Mouse (Mus musculus) neural tube, embryonic 13.5 days (tissue): ENCODE data around the gene Ntn4. TPM values are rescaled to one million over a fixed set of nuclear protein-coding genes. Genes with fewer than 3 reads are reported as not detected.

ENCODE experiments used
- ATAC-seq: fragments of 200-750 bp; cut with Nextera tagmentation; 2 replicates; pipeline ENCODE4 v1.8.0; 2017; ENCODE audit warnings: low read depth, mild to moderate bottlenecking, moderate TSS enrichment, moderate library complexity
- H3K27ac ChIP-seq: fragments of 300-500 bp; sonication (generic); replicated peaks from 2 replicates; pipeline ENCODE4 v1.5.1; 2015; ENCODE audit warnings: moderate library complexity, mild to moderate bottlenecking, inconsistent platforms
- H3K27me3 ChIP-seq: fragments of 300-500 bp; sonication (generic); 2 replicates; pipeline ENCODE4 v1.6.1; 2015; ENCODE audit warnings: mild to moderate bottlenecking, inconsistent platforms
- H3K36me3 ChIP-seq: fragments of 300-500 bp; sonication (generic); 2 replicates; pipeline ENCODE4 v1.6.1; 2015; ENCODE audit warnings: mild to moderate bottlenecking, inconsistent platforms
- H3K4me1 ChIP-seq: fragments of 300-500 bp; sonication (generic); replicated peaks from 2 replicates; pipeline ENCODE4 v1.6.1; 2015; ENCODE audit warnings: inconsistent platforms
- H3K4me2 ChIP-seq: fragments of 300-500 bp; sonication (generic); 2 replicates; pipeline ENCODE4 v1.6.1; 2015; ENCODE audit warnings: inconsistent platforms, mild to moderate bottlenecking, moderate library complexity
- H3K4me3 ChIP-seq: fragments of 300-500 bp; sonication (generic); 2 replicates; pipeline ENCODE4 v1.5.1; 2015; ENCODE audit warnings: mild to moderate bottlenecking, inconsistent platforms
- H3K9ac ChIP-seq: fragments of 300-500 bp; sonication (generic); 2 replicates; pipeline ENCODE4 v1.6.1; 2015; ENCODE audit warnings: moderate library complexity, mild to moderate bottlenecking, inconsistent platforms
- H3K9me3 ChIP-seq: fragments of 300-500 bp; sonication (generic); 2 replicates; pipeline ENCODE4 v1.6.1; 2016; ENCODE audit warnings: inconsistent platforms
- WGBS: fragments of 180-500 bp; shearing (Covaris S2); methylation state at CpG from one replicate; pipeline ENCODE4 v1.1.7; 2015; 5-methylcytosine and 5-hydroxymethylcytosine counted together
- polyA plus RNA-seq: library from polyadenylated mRNA; unstranded; fragments of >200 nt; fragmentation: Nextera tagmentation; extraction: Ambion mirVana; gene quantifications from 2 replicates; pipeline ENCODE4 v1.2.1, GENCODE M21; 2015

Gene Ntn4
- polyA plus RNA-seq, 1 experiment from 2014 or later: 0.93 TPM

- no peak overlapping the region for H3K4me2 ChIP-seq
- WGBS: 74% methylated on average over 5 of the region's 5 CpGs
- H3K27me3 ChIP-seq: no peaks in the 10 kb centered on the region
- no peak overlapping the region for H3K4me3 ChIP-seq
- H3K9ac ChIP-seq: no peak overlapping the region
- H3K36me3 ChIP-seq: no peaks in the 10 kb centered on the region
- H3K9me3 ChIP-seq: no peaks in the 10 kb centered on the region
- peaks cover 10% of the 10 kb centered on the region for H3K4me1 ChIP-seq
- no peak overlapping the region for H3K27ac ChIP-seq
- ATAC-seq: no peak
Observed at GRCm38 (mm10) chr10:93721625-93722337, 81.3 kb downstream of the Ntn4 start.

- H3K4me2 ChIP-seq: no peak overlapping the region
- ATAC-seq: no peak
- no peaks in the 10 kb centered on the region for H3K9me3 ChIP-seq
- no peaks in the 10 kb centered on the region for H3K36me3 ChIP-seq
- H3K27me3 ChIP-seq: no peaks in the 10 kb centered on the region
- 12% methylated on average over 11 of the region's 11 CpGs for WGBS
- H3K27ac ChIP-seq: no peak overlapping the region
- H3K4me1 ChIP-seq: peaks cover 10% of the 10 kb centered on the region
- no peak overlapping the region for H3K9ac ChIP-seq
- H3K4me3 ChIP-seq: no peak overlapping the region
Observed at GRCm38 (mm10) chr10:93723942-93724542, 83.6 kb downstream of the Ntn4 start.

- H3K9me3 ChIP-seq: no peaks in the 10 kb centered on the region
Observed at GRCm38 (mm10) chr10:93728131-93728530, 87.7 kb downstream of the Ntn4 start.

GRCm38 (mm10) chr10:93730514-93730913 is 90.0 kb downstream of the Ntn4 start:
- no peaks in the 10 kb centered on the region for H3K9me3 ChIP-seq
- no peak for ATAC-seq
- WGBS: 87% methylated on average over 6 of the region's 6 CpGs
- 0 out of 2 replicates have a peak, but pooled peaks cover 4% of the 10 kb centered on the region for H3K36me3 ChIP-seq
- H3K4me3 ChIP-seq: no peak overlapping the region
- no peak overlapping the region for H3K27ac ChIP-seq
- no peak overlapping the region for H3K4me2 ChIP-seq
- H3K9ac ChIP-seq: no peak overlapping the region
- no peaks in the 10 kb centered on the region for H3K4me1 ChIP-seq
- no peaks in the 10 kb centered on the region for H3K27me3 ChIP-seq

More at GRCm38 (mm10) chr10:93728131-93728530, 87.7 kb downstream of the Ntn4 start:
- no peak for ATAC-seq
- no peaks in the 10 kb centered on the region for H3K36me3 ChIP-seq
- H3K4me2 ChIP-seq: no peak overlapping the region
- H3K9ac ChIP-seq: no peak overlapping the region
- H3K27ac ChIP-seq: no peak overlapping the region
- no peaks in the 10 kb centered on the region for H3K27me3 ChIP-seq
- 74% methylated on average over 5 of the region's 5 CpGs for WGBS
- no peak overlapping the region for H3K4me3 ChIP-seq
- peaks cover 10% of the 10 kb centered on the region for H3K4me1 ChIP-seq

GRCm38 (mm10) chr10:93731248-93731691 is 90.8 kb downstream of the Ntn4 start:
- H3K36me3 ChIP-seq: 0 out of 2 replicates have a peak, but pooled peaks cover 4% of the 10 kb centered on the region
- ATAC-seq: no peak
- peaks cover 7% of the 10 kb centered on the region; the same call in 1 of the 2 replicates for H3K4me1 ChIP-seq
- WGBS: 78% methylated on average over 9 of the region's 9 CpGs
- no peak overlapping the region for H3K9ac ChIP-seq
- no peak overlapping the region for H3K4me2 ChIP-seq
- no peaks in the 10 kb centered on the region for H3K27me3 ChIP-seq
- H3K27ac ChIP-seq: no peak overlapping the region
- H3K9me3 ChIP-seq: no peaks in the 10 kb centered on the region
- no peak overlapping the region for H3K4me3 ChIP-seq

- Histone ChIP-seq H3K4me2 (no peak overlapping the region), H3K27ac (no peak overlapping the region), H3K4me3 (no peak overlapping the region), H3K4me1 (peaks cover 12% of the 10 kb centered on the region; the same call in 1 of the 2 replicates), H3K27me3 (no peaks in the 10 kb centered on the region), H3K9me3 (no peaks in the 10 kb centered on the region), H3K36me3 (0 out of 2 replicates have a peak, but pooled peaks cover 4% of the 10 kb centered on the region), H3K9ac (no peak overlapping the region)
- 21% methylated on average over 6 of the region's 6 CpGs for WGBS
- peak; percentile 67; the same call in 1 of the 2 replicates for ATAC-seq
Observed at GRCm38 (mm10) chr10:93736114-93736645, 95.7 kb downstream of the Ntn4 start.

GRCm38 (mm10) chr10:93737080-93737479 is 96.6 kb downstream of the Ntn4 start:
- Histone ChIP-seq H3K4me1 (peaks cover 20% of the 10 kb centered on the region), H3K4me2 (no peak overlapping the region), H3K4me3 (no peak overlapping the region), H3K27me3 (no peaks in the 10 kb centered on the region), H3K27ac (no peak overlapping the region), H3K36me3 (0 out of 2 replicates have a peak, but pooled peaks cover 4% of the 10 kb centered on the region), H3K9ac (no peak overlapping the region), H3K9me3 (no peaks in the 10 kb centered on the region)
- WGBS: 46% methylated on average over 5 of the region's 5 CpGs
- no peak for ATAC-seq

GRCm38 (mm10) chr10:93741446-93742096 is 101.1 kb downstream of the Ntn4 start:
- H3K27ac ChIP-seq: peak overlapping the region; percentile 69
- H3K4me1 ChIP-seq: peaks cover 12% of the 10 kb centered on the region
- no peak overlapping the region for H3K9ac ChIP-seq
- no peak overlapping the region for H3K4me2 ChIP-seq
- 63% methylated on average over 14 of the region's 14 CpGs for WGBS
- H3K4me3 ChIP-seq: no peak overlapping the region
- no peaks in the 10 kb centered on the region for H3K36me3 ChIP-seq
- ATAC-seq: no peak
- no peaks in the 10 kb centered on the region for H3K27me3 ChIP-seq
- no peaks in the 10 kb centered on the region for H3K9me3 ChIP-seq

GRCm38 (mm10) chr10:93742097-93742446 is 101.6 kb downstream of the Ntn4 start:
- ATAC-seq: no peak
- Histone ChIP-seq H3K27me3 (no peaks in the 10 kb centered on the region), H3K4me3 (no peak overlapping the region), H3K9me3 (no peaks in the 10 kb centered on the region), H3K36me3 (no peaks in the 10 kb centered on the region), H3K9ac (no peak overlapping the region), H3K4me2 (no peak overlapping the region), H3K4me1 (peaks cover 12% of the 10 kb centered on the region), H3K27ac (peak overlapping the region; percentile 69; the same call in 1 of the 2 replicates)
- 74% methylated on average over 3 of the region's 3 CpGs for WGBS

- Histone ChIP-seq H3K4me2 (no peak overlapping the region), H3K9ac (no peak overlapping the region), H3K36me3 (no peaks in the 10 kb centered on the region), H3K27ac (no peak overlapping the region), H3K27me3 (no peaks in the 10 kb centered on the region), H3K4me3 (no peak overlapping the region), H3K4me1 (peaks cover 12% of the 10 kb centered on the region), H3K9me3 (no peaks in the 10 kb centered on the region)
- no peak for ATAC-seq
- WGBS: 61% methylated on average over 6 of the region's 6 CpGs
Observed at GRCm38 (mm10) chr10:93742598-93742997, 102.1 kb downstream of the Ntn4 start.

GRCm38 (mm10) chr10:93749267-93750192 is 109.0 kb downstream of the Ntn4 start:
- Histone ChIP-seq H3K36me3 (no peaks in the 10 kb centered on the region), H3K9me3 (no peaks in the 10 kb centered on the region), H3K4me2 (no peak overlapping the region), H3K27ac (no peak overlapping the region), H3K27me3 (no peaks in the 10 kb centered on the region), H3K4me1 (peaks cover 13% of the 10 kb centered on the region), H3K4me3 (no peak overlapping the region), H3K9ac (no peak overlapping the region)
- no peak for ATAC-seq
- WGBS: 73% methylated on average over 21 of the region's 21 CpGs
